Mouse (Mus musculus) C2C12 (cell line): ENCODE results near the gene Fyn.

Experiments
- CTCF ChIP-seq: IDR thresholded peaks from one replicate; pipeline ENCODE4 v1.5.1; 2011; ENCODE audit not compliant: control insufficient read depth, insufficient read depth, insufficient read length
- FOSL1 ChIP-seq: IDR thresholded peaks from one replicate; pipeline ENCODE4 v1.8.0; 2011; ENCODE audit warnings: mild to moderate bottlenecking, low read length; ENCODE audit not compliant: poor library complexity, insufficient read depth, severe bottlenecking
- MYOG ChIP-seq: IDR thresholded peaks from one replicate; pipeline ENCODE4 v1.6.1; 2011; ENCODE audit not compliant: control insufficient read depth, insufficient read length; ENCODE audit errors: extremely low read depth
- USF1 ChIP-seq: IDR thresholded peaks from one replicate; pipeline ENCODE4 v1.6.1; 2011; ENCODE audit warnings: low read depth, mild to moderate bottlenecking, control low read depth, moderate library complexity

DNA sequence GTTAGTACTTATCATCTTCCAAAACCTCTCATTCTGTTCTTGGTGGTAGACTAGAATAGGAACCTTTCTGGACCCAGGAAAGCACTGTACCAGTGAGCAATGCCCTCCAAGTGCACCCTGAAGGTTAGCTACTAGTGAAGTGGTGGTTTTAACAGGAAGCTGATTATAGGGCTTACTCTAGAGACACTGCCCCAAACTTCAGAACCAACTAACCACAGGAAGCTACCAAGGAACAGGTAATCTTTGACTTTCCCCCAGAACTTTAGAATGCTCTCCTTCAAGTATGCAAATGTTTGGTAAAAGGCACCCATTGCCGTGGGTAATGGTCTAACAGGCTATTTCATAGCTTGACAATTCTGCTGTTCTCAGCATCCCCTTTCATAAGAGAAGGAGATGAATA lies 231.5 kb downstream of the Fyn start:
- TF ChIP-seq FOSL1 = no peak
- TF ChIP-seq CTCF = no peak
- TF ChIP-seq MYOG = no peak
- TF ChIP-seq USF1 = no peak
